Mouse (Mus musculus): ENCODE data around the gene Gm49378.

DNA sequence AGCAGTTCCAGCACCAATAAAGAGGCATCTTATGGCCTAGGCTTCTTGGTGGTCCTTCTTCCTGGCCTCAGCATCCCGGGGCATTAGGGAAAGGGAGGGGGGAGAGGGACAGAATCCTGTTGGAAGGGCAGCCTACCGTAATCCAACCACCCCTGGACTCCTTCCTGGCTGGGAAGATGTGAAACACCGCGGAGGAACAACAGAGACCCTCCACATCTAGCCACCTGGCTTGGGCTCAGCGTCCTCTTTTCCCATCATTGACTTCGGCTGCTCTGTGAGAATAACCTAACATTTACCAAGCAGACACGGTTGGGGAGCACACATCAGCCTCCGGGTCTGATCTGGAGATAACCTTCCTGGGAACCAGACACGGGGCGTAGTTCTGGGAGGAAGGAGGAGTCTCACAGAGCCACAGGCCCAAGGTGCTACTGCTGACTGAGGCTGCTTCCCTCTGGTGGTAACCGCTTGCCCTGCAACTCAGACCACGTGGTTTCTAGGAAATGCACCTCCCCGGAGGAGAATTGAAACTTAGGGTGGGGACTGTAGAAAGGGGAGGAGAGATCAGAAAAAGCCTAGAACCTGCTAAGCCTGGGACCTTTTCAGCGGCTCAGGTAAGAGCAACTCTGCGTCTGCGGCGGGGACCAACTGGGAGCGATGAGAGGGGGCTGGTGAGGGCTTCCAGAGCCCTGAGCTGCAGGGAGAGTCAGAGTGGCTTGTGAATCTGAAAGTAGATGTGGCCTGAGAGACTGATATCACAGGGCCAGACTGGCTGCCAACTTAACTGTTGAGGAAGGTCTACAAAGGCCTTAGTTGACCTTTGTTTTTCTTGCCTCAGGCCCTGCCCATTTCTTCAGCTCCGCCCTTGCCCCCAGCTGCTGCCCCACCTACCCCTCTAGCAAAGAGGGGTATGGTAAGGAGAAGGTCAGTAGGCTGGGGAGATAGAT is 33.8 kb downstream of the Gm49378 start:
- peak; percentile 97 for TF ChIP-seq CTCF (IDR thresholded peaks at IDR 0.05; ENCODE audit: low read depth)
- TF ChIP-seq EP300 (optimal IDR thresholded peaks at IDR 0.05): peak; percentile 34
